Mouse (Mus musculus): ENCODE results near the gene Adcy5.
A peak's percentile ranks its signal among the peaks of the same experiment; 100 is the strongest.

The Adcy5 gene

GRCm38 (mm10) chr16:35271572-35271971 is 116.9 kb downstream of the Adcy5 start:
- no peak for DNase-seq

- no peak for DNase-seq
Observed at GRCm38 (mm10) chr16:35272417-35272816, 117.7 kb downstream of the Adcy5 start.

- DNase-seq: no peak
Observed at GRCm38 (mm10) chr16:35278166-35278565, 123.5 kb downstream of the Adcy5 start.

- no peak for DNase-seq
Observed at GRCm38 (mm10) chr16:35282456-35282855, 127.8 kb downstream of the Adcy5 start.

GRCm38 (mm10) chr16:35285821-35286220 is 131.1 kb downstream of the Adcy5 start:
- DNase-seq: no peak

- DNase-seq: no peak
Observed at GRCm38 (mm10) chr16:35287244-35287643, 132.6 kb downstream of the Adcy5 start.

- DNase-seq: no peak
Observed at GRCm38 (mm10) chr16:35297786-35298185, 143.1 kb downstream of the Adcy5 start.

GRCm38 (mm10) chr16:35300156-35300555 is 145.5 kb downstream of the Adcy5 start:
- DNase-seq: no peak

GRCm38 (mm10) chr16:35302441-35303280 is 148.0 kb downstream of the Adcy5 start:
- DNase-seq: peak; percentile 16

- DNase-seq: no peak
Observed at GRCm38 (mm10) chr16:35303721-35304120, 149.0 kb downstream of the Adcy5 start.

GRCm38 (mm10) chr16:35304416-35304815 is 149.7 kb downstream of the Adcy5 start:
- no peak for DNase-seq

- no peak for DNase-seq
Observed at GRCm38 (mm10) chr16:35305226-35305625, 150.5 kb downstream of the Adcy5 start.

GRCm38 (mm10) chr16:35306631-35307030 is 152.0 kb downstream of the Adcy5 start:
- no peak for DNase-seq

- no peak for DNase-seq
Observed at GRCm38 (mm10) chr16:35307331-35307730, 152.7 kb downstream of the Adcy5 start.

- no peak for DNase-seq
Observed at GRCm38 (mm10) chr16:35308016-35308415, 153.3 kb downstream of the Adcy5 start.

GRCm38 (mm10) chr16:35308486-35309143 is 153.9 kb downstream of the Adcy5 start:
- DNase-seq: no peak

- no peak for DNase-seq
Observed at GRCm38 (mm10) chr16:35309634-35310033, 155.0 kb downstream of the Adcy5 start.

- DNase-seq: no peak
Observed at GRCm38 (mm10) chr16:35310551-35311110, 156.0 kb downstream of the Adcy5 start.

- no peak for DNase-seq
Observed at GRCm38 (mm10) chr16:35311586-35311985, 156.9 kb downstream of the Adcy5 start.

- DNase-seq: no peak
Observed at GRCm38 (mm10) chr16:35315496-35315895, 160.8 kb downstream of the Adcy5 start.

GRCm38 (mm10) chr16:35316856-35317264 is 162.2 kb downstream of the Adcy5 start:
- no peak for DNase-seq

- DNase-seq: no peak
Observed at GRCm38 (mm10) chr16:35317460-35317859, 162.8 kb downstream of the Adcy5 start.

- no peak for DNase-seq
Observed at GRCm38 (mm10) chr16:35318397-35318796, 163.7 kb downstream of the Adcy5 start.

- DNase-seq: peak; percentile 87
Observed at GRCm38 (mm10) chr16:35319335-35319734, 164.7 kb downstream of the Adcy5 start.

Data from retina, postnatal 1 day (tissue).